Mouse (Mus musculus): ENCODE data around the gene Tmem238.
A peak's percentile ranks its signal among the peaks of the same experiment; 100 is the strongest.

Tmem238 gene

GRCm38 (mm10) chr7:4747156-4747899 lies 42.1 kb downstream of the Tmem238 start:
- DNase-seq (ENCODE audit: low spot score in 2 of 2), result no peak

DNA sequence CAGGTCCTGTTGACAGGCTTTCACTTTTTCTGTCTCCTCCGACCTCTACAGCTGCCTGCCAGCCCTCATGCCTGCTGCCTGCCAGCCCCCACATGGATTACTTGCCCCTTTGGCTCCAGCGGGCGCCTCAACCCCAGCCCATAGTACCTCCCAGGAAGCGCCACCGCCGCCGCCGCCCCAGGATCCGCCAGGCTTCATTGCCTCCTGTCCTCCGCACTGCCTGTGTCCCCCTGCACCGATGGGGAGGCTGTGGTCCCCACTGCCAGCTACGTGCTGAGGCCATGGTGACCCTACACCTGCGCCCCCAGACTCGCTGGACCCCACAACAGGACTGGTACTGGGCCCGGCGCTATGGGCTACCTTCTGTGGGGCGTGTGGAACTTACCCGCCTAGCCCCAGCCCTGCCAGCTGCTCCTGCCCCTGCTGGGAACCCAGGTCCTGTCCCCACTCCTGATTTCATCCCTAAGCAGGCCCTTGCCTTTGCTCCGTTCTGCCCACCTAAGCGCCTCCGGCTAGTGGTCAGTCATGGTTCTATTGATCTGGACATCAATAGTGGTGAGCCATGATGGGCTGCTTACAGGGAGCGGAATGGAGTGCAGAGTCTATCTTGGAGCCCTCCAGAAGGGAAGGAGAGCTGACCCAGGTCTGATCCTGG lies 43.0 kb downstream of the Tmem238 start:
- no peak for DNase-seq (ENCODE audit: low spot score in 2 of 2)

DNA sequence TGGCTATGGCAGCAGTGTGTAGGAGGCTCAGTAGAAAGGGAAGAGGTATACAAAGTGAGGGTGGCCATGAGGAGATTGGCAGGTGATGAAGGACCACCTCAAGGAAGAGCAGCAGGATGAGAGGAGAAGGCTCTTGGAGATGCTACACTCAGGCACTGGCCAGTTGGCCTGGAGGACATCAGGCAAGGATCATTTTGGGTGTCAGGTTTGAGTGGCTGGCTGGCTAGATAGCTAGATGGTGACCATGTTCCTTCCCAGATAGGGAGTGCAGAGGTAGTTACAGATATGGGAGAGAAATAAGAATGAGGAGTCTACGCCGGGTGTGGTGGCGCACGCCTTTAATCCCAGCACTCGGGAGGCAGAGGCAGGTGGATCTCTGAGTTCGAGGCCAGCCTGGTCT lies 44.6 kb downstream of the Tmem238 start:
- DNase-seq (ENCODE audit: low spot score in 2 of 2), result no peak

DNA sequence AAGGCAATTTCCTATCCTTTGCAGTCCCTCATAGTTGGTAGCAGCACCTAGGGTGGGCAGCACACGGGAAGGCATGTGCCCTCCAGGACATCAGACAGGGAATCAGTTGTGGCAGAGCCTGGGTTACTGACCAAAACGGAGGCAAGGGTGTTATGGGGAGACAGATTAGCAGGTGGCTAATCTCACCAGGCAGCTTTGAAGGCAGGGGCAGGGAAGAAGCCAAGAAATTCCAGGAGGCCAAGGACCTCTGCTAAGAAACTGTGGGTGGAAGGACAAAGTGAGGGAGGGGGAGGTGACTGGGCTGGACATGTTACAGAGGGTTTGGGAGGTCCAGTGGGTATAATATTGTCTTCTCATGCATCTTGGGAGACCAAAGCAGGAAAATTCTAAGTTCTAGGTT lies 46.1 kb downstream of the Tmem238 start:
- no peak for DNase-seq (ENCODE audit: low spot score in 2 of 2)

GRCm38 (mm10) chr7:4742482-4742819 lies 47.0 kb downstream of the Tmem238 start:
- no peak for DNase-seq (ENCODE audit: low spot score in 2 of 2)

DNA sequence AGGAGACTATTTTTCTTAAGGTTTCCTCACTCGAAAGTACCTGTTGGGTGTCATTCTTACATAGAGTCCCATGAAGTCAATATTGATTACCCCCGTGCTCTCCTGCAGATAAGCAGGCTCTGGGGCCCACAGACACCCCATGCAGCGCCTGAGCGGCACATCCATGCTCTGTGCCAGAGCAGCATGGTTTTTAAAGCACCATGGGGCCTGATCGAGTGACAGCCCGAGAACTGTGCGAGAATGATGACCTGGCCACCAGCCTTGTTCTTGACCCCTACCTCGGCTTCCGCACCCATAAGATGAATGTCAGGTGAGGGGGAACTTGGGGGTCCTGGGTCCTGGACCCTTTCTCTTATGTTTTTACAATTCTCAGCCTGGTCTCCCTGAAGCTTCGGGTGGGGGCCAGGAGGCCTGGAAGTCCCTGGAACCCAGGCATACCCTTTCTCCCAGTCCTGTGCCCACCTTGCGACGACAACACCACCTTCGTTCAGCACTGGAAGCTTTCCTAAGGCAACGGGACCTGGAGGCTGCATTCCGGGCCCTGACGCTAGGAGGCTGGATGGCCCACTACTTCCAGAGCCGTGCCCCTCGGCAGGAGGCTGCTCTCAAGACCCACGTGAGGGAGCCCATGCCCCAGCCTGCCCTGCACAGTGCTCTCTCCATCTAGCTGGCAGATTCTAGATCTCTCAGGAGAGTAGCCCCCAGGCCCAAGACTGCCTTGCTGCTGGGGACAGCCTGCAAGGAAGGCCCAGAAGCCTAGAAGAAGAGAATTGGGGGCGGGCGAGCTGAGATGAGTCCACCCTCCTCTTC lies 47.6 kb downstream of the Tmem238 start:
- DNase-seq (ENCODE audit: low spot score in 2 of 2), result no peak

GRCm38 (mm10) chr7:4741151-4741550 lies 48.3 kb downstream of the Tmem238 start:
- peak in 1 of 2 experiments; percentile 26 for DNase-seq (ENCODE audit: low spot score in 2 of 2)

GRCm38 (mm10) chr7:4740309-4740727 lies 49.1 kb downstream of the Tmem238 start:
- DNase-seq (ENCODE audit: low spot score in 2 of 2), result peak in 1 of 2 experiments; percentile 45

- peak; percentile 98 to 99 for DNase-seq (ENCODE audit: low spot score in 2 of 2)
Observed at GRCm38 (mm10) chr7:4739544-4740275, 49.7 kb downstream of the Tmem238 start, which contains the start of gene Kmt5c. Kmt5c (plus strand) TSS chr7:4740115.

GRCm38 (mm10) chr7:4739041-4739543 lies 50.4 kb downstream of the Tmem238 start:
- DNase-seq (ENCODE audit: low spot score in 2 of 2), result no peak
